Mouse (Mus musculus) effector memory CD4-positive, alpha-beta T cell, adult 7 months (primary cell): Measurements from ENCODE around the gene 5430403G16Rik. TPM values are rescaled to one million over a fixed set of nuclear protein-coding genes. Genes with fewer than 3 reads are reported as not detected.

Experiments used
- polyA plus RNA-seq: library from polyadenylated mRNA; unstranded; fragments of 100-300 nt; shearing (Covaris generic); gene quantifications from one replicate; pipeline ENCODE4 v1.2.1, GENCODE M21; 2017

The 5430403G16Rik gene
- 2.8 TPM for polyA plus RNA-seq

DNA sequence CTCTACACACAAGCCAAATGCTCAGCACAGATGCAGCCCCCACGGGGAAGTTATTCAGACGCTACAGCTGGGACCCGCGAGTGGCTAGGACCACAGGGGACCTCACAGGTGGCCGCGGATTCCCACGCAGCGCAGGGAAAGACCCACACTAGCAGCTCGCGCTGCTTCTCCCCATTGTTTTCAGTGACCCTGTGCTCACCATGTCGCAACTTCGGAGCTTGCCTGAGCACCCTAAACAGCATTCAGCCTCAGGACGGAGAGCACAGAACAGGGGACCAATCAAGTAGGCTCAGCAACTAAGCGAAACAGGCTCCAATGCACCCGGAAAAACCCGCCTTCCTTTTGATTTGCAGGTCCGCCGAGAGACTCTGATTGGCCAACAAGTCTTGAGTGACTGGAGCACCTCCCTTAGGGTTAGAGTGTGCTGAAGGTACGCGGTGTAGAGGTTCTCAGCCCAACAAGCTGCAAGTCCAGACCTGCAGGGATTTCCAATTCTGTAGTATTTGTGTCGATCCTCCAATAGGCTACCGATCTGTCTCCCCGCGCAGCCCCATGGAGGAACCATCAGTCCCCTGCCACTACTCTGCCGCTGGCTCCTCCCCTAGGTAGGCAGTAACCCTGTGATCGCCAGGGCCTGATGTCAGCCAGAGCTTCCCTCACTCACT lies at the start of gene 5430403G16Rik:
5430403G16Rik (minus strand) TSS at position 505 of the 665 bp plus-strand sequence.

Other genes starting within 250 kb of the 5430403G16Rik start
- gene Crlf2, start 132.0 kb downstream of the 5430403G16Rik start, polyA plus RNA-seq: 47.8 TPM
- 10.6 TPM for gene 4930522L14Rik, start 60.8 kb upstream of the 5430403G16Rik start, polyA plus RNA-seq
- 11.7 TPM for gene Gm15446, start 232.4 kb upstream of the 5430403G16Rik start, polyA plus RNA-seq